Mouse (Mus musculus) MEL (cell line): Measurements from ENCODE around the gene Cnbd2. TPM values are rescaled to one million over a fixed set of nuclear protein-coding genes. Genes with fewer than 3 reads are reported as not detected.

Experiments
- DNase-seq: peaks from one replicate; pipeline ENCODE4 v3.0.0; 2011; ENCODE audit warnings: low read depth, low spot score
- H3K27ac ChIP-seq: 2 replicates; pipeline ENCODE4 v1.5.1; 2012; ENCODE audit warnings: low read depth, mild to moderate bottlenecking, control low read depth, low read length, moderate library complexity; ENCODE audit not compliant: control insufficient read depth
- H3K27me3 ChIP-seq, 2 experiments: fragments of 150-350 bp in 1 of 2; sonication (generic) in 1 of 2; 2 replicates each; pipeline ENCODE4 v1.6.1; 2012; ENCODE audit warnings: low read length in 2 of 2, mild to moderate bottlenecking in 2 of 2, improper control_type of control experiment in 1 of 2, moderate library complexity in 1 of 2; ENCODE audit not compliant: insufficient read depth in 2 of 2, control insufficient read depth in 1 of 2
- H3K36me3 ChIP-seq, 2 experiments: 2 replicates each; pipeline ENCODE4 v1.6.1; 2012 to 2014; ENCODE audit warnings: low read length in 2 of 2, improper control_type of control experiment in 1 of 2, inconsistent platforms in 1 of 2, mild to moderate bottlenecking in 1 of 2; ENCODE audit not compliant: insufficient read depth in 2 of 2, control insufficient read depth in 1 of 2
- H3K4me1 ChIP-seq, 2 experiments: fragments of 150-350 bp in 1 of 2; sonication (generic) in 1 of 2; 2 replicates each; pipeline ENCODE4 v1.6.1; 2012; ENCODE audit warnings: low read length in 2 of 2, improper control_type of control experiment in 1 of 2, mild to moderate bottlenecking in 1 of 2; ENCODE audit not compliant: insufficient read depth in 2 of 2, control insufficient read depth in 1 of 2
- H3K4me3 ChIP-seq, 2 experiments: fragments of 150-350 bp in 1 of 2; sonication (generic) in 1 of 2; 2 replicates each; pipeline ENCODE4 v1.5.1; 2012; ENCODE audit warnings: low read depth in 2 of 2, low read length in 2 of 2, mild to moderate bottlenecking in 2 of 2, moderate library complexity in 2 of 2, control low read depth in 1 of 2, improper control_type of control experiment in 1 of 2; ENCODE audit not compliant: control insufficient read depth in 1 of 2, insufficient read depth in 1 of 2
- H3K79me2 ChIP-seq: 2 replicates; pipeline ENCODE4 v1.6.1; 2012; ENCODE audit warnings: mild to moderate bottlenecking, low read length, moderate library complexity; ENCODE audit not compliant: control insufficient read depth, poor library complexity, insufficient read depth
- H3K9ac ChIP-seq: 2 replicates; pipeline ENCODE4 v1.6.1; 2012; ENCODE audit warnings: low read depth, mild to moderate bottlenecking, control low read depth, low read length, moderate library complexity; ENCODE audit not compliant: control insufficient read depth, poor library complexity, severe bottlenecking
- H3K9me3 ChIP-seq: fragments of 150-350 bp; sonication (generic); replicated peaks from 2 replicates; pipeline ENCODE4 v1.6.1; 2012; ENCODE audit warnings: mild to moderate bottlenecking, low read length, improper control_type of control experiment, moderate library complexity; ENCODE audit not compliant: insufficient read depth
- BHLHE40 ChIP-seq: IDR thresholded peaks from 2 replicates; pipeline ENCODE4 v1.6.1; 2012; ENCODE audit warnings: low read depth, mild to moderate bottlenecking, inconsistent platforms, low read length, improper control_type of control experiment, borderline replicate concordance
- CHD2 ChIP-seq: IDR thresholded peaks from 2 replicates; pipeline ENCODE4 v1.6.1; 2011; ENCODE audit warnings: low read length, improper control_type of control experiment
- CTCF ChIP-seq, 3 experiments: IDR thresholded peaks in 2 of 3; conservative IDR thresholded peaks in 1 of 3; 2 replicates each; pipeline ENCODE4 v1.5.1; 2011 to 2012; ENCODE audit warnings: low read length in 3 of 3, low read depth in 2 of 3, mild to moderate bottlenecking in 2 of 3, improper control_type of control experiment in 1 of 3, inconsistent platforms in 1 of 3, mixed read lengths in 1 of 3, moderate library complexity in 1 of 3; ENCODE audit not compliant: control insufficient read depth in 1 of 3, insufficient read depth in 1 of 3, poor library complexity in 1 of 3, severe bottlenecking in 1 of 3
- E2F4 ChIP-seq: IDR thresholded peaks from 2 replicates; pipeline ENCODE4 v1.6.1; 2011; ENCODE audit warnings: low read depth, low read length, improper control_type of control experiment, borderline replicate concordance
- ELF1 ChIP-seq: IDR thresholded peaks from 2 replicates; pipeline ENCODE4 v1.6.1; 2014; ENCODE audit warnings: low read depth, mild to moderate bottlenecking, inconsistent platforms, low read length, improper control_type of control experiment, moderate library complexity
- HCFC1 ChIP-seq: IDR thresholded peaks from 2 replicates; pipeline ENCODE4 v1.6.1; 2012; ENCODE audit warnings: low read depth, mild to moderate bottlenecking, inconsistent platforms, low read length, improper control_type of control experiment, moderate library complexity
- JUND ChIP-seq: IDR thresholded peaks from 2 replicates; pipeline ENCODE4 v1.6.1; 2011; ENCODE audit warnings: low read depth, mild to moderate bottlenecking, improper control_type of control experiment, low read length
- MAX ChIP-seq: IDR thresholded peaks from 2 replicates; pipeline ENCODE4 v1.6.1; 2011; ENCODE audit warnings: low read length, improper control_type of control experiment
- MAZ ChIP-seq: IDR thresholded peaks from 2 replicates; pipeline ENCODE4 v1.6.1; 2012; ENCODE audit warnings: low read depth, mild to moderate bottlenecking, inconsistent platforms, low read length, improper control_type of control experiment
- MEF2A ChIP-seq: IDR thresholded peaks from 2 replicates; pipeline ENCODE4 v1.6.1; 2014; ENCODE audit warnings: low read depth, mild to moderate bottlenecking, inconsistent platforms, low read length, improper control_type of control experiment; ENCODE audit not compliant: poor library complexity, insufficient replicate concordance, severe bottlenecking; ENCODE audit errors: extremely low read depth
- MXI1 ChIP-seq: IDR thresholded peaks from 2 replicates; pipeline ENCODE4 v1.6.1; 2011; ENCODE audit warnings: mild to moderate bottlenecking, low read depth, low read length, improper control_type of control experiment
- MYC ChIP-seq: IDR thresholded peaks from 2 replicates; pipeline ENCODE4 v1.6.1; 2011; ENCODE audit warnings: low read depth, mild to moderate bottlenecking, low read length, improper control_type of control experiment, moderate library complexity
- POLR2A ChIP-seq, 2 experiments: IDR thresholded peaks; 2 replicates each; pipeline ENCODE4 v1.6.1; 2011 to 2012; ENCODE audit warnings: low read length in 2 of 2, mild to moderate bottlenecking in 2 of 2, control low read depth in 1 of 2, improper control_type of control experiment in 1 of 2, low read depth in 1 of 2, moderate library complexity in 1 of 2; ENCODE audit not compliant: control insufficient read depth in 1 of 2, insufficient read depth in 1 of 2, poor library complexity in 1 of 2
- POLR2AphosphoS2 ChIP-seq: IDR thresholded peaks from 2 replicates; pipeline ENCODE4 v1.6.1; 2011; ENCODE audit warnings: low read length, improper control_type of control experiment
- POLR2AphosphoS5 ChIP-seq: IDR thresholded peaks from 2 replicates; pipeline ENCODE4 v1.6.1; 2012; ENCODE audit warnings: low read depth, borderline replicate concordance, mild to moderate bottlenecking, inconsistent platforms, low read length, moderate library complexity, mixed read lengths
- RAD21 ChIP-seq: IDR thresholded peaks from 2 replicates; pipeline ENCODE4 v1.6.1; 2011; ENCODE audit warnings: mild to moderate bottlenecking, low read depth, low read length, improper control_type of control experiment
- RCOR1 ChIP-seq: IDR thresholded peaks from 2 replicates; pipeline ENCODE4 v1.6.1; 2012; ENCODE audit warnings: low read depth, mild to moderate bottlenecking, inconsistent platforms, low read length, improper control_type of control experiment
- SIN3A ChIP-seq: IDR thresholded peaks from 2 replicates; pipeline ENCODE4 v1.6.1; 2012; ENCODE audit warnings: low read length, improper control_type of control experiment, inconsistent platforms
- SMC3 ChIP-seq: IDR thresholded peaks from 2 replicates; pipeline ENCODE4 v1.6.1; 2011; ENCODE audit warnings: low read depth, low read length, improper control_type of control experiment
- TBP ChIP-seq: IDR thresholded peaks from 2 replicates; pipeline ENCODE4 v1.8.0; 2011; ENCODE audit warnings: low read depth, low read length, improper control_type of control experiment
- TCF12 ChIP-seq: IDR thresholded peaks from 2 replicates; pipeline ENCODE4 v1.6.1; 2014; ENCODE audit warnings: low read depth, mild to moderate bottlenecking, inconsistent platforms, low read length, improper control_type of control experiment, moderate library complexity
- UBTF ChIP-seq: IDR thresholded peaks from 2 replicates; pipeline ENCODE4 v1.6.1; 2012; ENCODE audit warnings: low read depth, mild to moderate bottlenecking, inconsistent platforms, low read length, improper control_type of control experiment, moderate library complexity, borderline replicate concordance; ENCODE audit not compliant: insufficient read depth
- USF1 ChIP-seq: IDR thresholded peaks from 2 replicates; pipeline ENCODE4 v1.6.1; 2014; ENCODE audit warnings: low read depth, mild to moderate bottlenecking, inconsistent platforms, low read length, improper control_type of control experiment, moderate library complexity
- USF2 ChIP-seq, 2 experiments: IDR thresholded peaks; 2 replicates each; pipeline ENCODE4 v1.6.1; 2011 to 2012; ENCODE audit warnings: improper control_type of control experiment in 2 of 2, low read length in 2 of 2, borderline replicate concordance in 1 of 2, inconsistent platforms in 1 of 2, low read depth in 1 of 2, mild to moderate bottlenecking in 1 of 2; ENCODE audit not compliant: insufficient read depth in 1 of 2
- ZC3H11A ChIP-seq: IDR thresholded peaks from 2 replicates; pipeline ENCODE4 v1.6.1; 2012; ENCODE audit warnings: low read depth, mild to moderate bottlenecking, inconsistent platforms, low read length, improper control_type of control experiment
- ZKSCAN1 ChIP-seq: IDR thresholded peaks from 2 replicates; pipeline ENCODE4 v1.6.1; 2012; ENCODE audit warnings: low read depth, mild to moderate bottlenecking, inconsistent platforms, low read length, improper control_type of control experiment, moderate library complexity
- ZMIZ1 ChIP-seq: IDR thresholded peaks from 2 replicates; pipeline ENCODE4 v1.6.1; 2012; ENCODE audit warnings: low read depth, mild to moderate bottlenecking, inconsistent platforms, low read length, improper control_type of control experiment, moderate library complexity
- ZNF384 ChIP-seq: IDR thresholded peaks from 2 replicates; pipeline ENCODE4 v1.6.1; 2012; ENCODE audit warnings: low read depth, mild to moderate bottlenecking, inconsistent platforms, low read length, improper control_type of control experiment
- polyA plus RNA-seq, 2 experiments: library from polyadenylated mRNA; stranded (reverse) in 1 of 2; unstranded in 1 of 2; fragments of >175 nt in 1 of 2; fragments of >200 nt in 1 of 2; gene quantifications; 2 replicates each; pipeline versions ENCODE4 v1.2.1 to v1.2.4; 2012; ENCODE audit warnings: low replicate concordance in 2 of 2, low read depth in 1 of 2; ENCODE audit not compliant: insufficient read length in 2 of 2, insufficient read depth in 1 of 2, missing spikeins in 1 of 2
- total RNA-seq: library from RNA; depleted of rRNA; stranded (reverse); fragments of 300-350 nt; gene quantifications from 2 replicates; pipeline ENCODE4 v1.2.3, GENCODE M21; 2012

Cnbd2 gene
- total and polyA plus RNA-seq, 3 experiments = 1.8 to 4.8 TPM; not detected in 1

DNA sequence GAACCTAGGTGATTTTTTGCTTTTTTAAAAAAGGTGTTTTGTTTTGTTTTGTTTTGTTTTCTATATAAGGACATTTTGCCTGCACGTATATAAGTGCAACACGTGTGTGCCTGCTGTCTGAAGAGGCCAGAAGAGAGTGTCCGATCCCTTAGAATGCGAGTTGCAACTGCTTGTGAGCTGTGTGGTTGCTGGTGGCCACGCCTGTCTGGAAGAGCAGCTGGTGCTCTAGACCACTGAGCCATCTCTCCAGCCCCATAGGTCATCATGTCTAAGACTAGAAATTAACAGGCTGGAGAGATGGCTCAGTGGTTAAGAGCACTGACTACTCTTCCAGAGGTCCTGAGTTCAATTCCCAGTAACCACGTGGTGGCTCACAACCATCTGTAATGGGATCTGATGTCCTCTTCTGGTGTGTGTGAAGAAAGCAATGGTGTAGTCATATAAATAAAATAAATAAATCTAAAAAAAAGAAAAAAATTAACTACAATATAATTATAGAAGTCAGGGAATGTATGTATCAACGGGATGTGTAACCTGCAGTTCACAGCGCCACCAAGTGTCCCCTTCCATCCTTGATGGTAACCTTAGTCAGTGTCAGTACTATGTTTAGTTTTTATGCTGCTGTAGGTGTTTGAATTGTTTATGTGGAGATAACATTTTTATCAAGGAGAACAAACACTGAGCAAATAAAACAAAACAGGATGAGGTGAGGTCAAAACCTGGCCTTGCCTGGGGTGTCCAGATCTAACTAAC is 40.5 kb downstream of the Cnbd2 start:
- Histone ChIP-seq H3K9me3 (no peaks in the 10 kb centered on the region), H3K27me3 (no peaks in the 10 kb centered on the region)
- TF ChIP-seq POLR2AphosphoS5 = no peak
- TF ChIP-seq MEF2A = no peak
- peak; percentile 32; the same call in 1 of the 2 replicates for TF ChIP-seq SIN3A
- TF ChIP-seq MAX = no peak
- TF ChIP-seq ZKSCAN1 = no peak
- TF ChIP-seq MYC = 0 out of 2 replicates have a peak, but pooled peaks have one; percentile 40
- no peak for TF ChIP-seq ZMIZ1
- peak; percentile 73 for TF ChIP-seq SMC3
- TF ChIP-seq CHD2 = no peak
- no peak for TF ChIP-seq BHLHE40
- TF ChIP-seq USF2 (IDR thresholded peaks at IDR 0.05; ENCODE audit: borderline replicate concordance in 1 of 2, insufficient read depth in 1 of 2, low read depth in 1 of 2, low read length in 2 of 2) = no peak
- peak; percentile 42; the same call in 1 of the 2 replicates for TF ChIP-seq ZNF384
- peak; percentile 69 for TF ChIP-seq MXI1
- TF ChIP-seq USF1 = no peak
- TF ChIP-seq MAZ = no peak
- peak; percentile 95 for TF ChIP-seq TBP
- TF ChIP-seq POLR2AphosphoS2 = no peak
- TF ChIP-seq ELF1 = no peak
- no peak for TF ChIP-seq POLR2A (IDR thresholded peaks at IDR 0.05; ENCODE audit: control insufficient read depth in 1 of 2, insufficient read depth in 1 of 2, low read depth in 1 of 2, low read length in 2 of 2, poor library complexity in 1 of 2)
- TF ChIP-seq E2F4 = no peak
- no peak for TF ChIP-seq RCOR1
- no peak for TF ChIP-seq UBTF
- TF ChIP-seq JUND = no peak
- TF ChIP-seq ZC3H11A = peak; percentile 76
- peak; percentile 51 to 82 (median 64) for TF ChIP-seq CTCF (IDR thresholded peaks at IDR 0.05 in 2 of 3, conservative IDR thresholded peaks at IDR 0.05 in 1 of 3; ENCODE audit: control insufficient read depth in 1 of 3, insufficient read depth in 1 of 3, low read depth in 2 of 3, low read length in 3 of 3, poor library complexity in 1 of 3, severe bottlenecking in 1 of 3)
- TF ChIP-seq RAD21 = peak; percentile 86
- TF ChIP-seq TCF12 = no peak
- TF ChIP-seq HCFC1 = no peak
- TF ChIP-seq, all 39 proteins: peak for 9
- Histone ChIP-seq H3K36me3 (peaks cover 0 to 2% of the 10 kb centered on the region in 2 experiments; a peak in 1 of 4 replicates), H3K27ac (peak overlapping the region; percentile 19), H3K9ac (peak overlapping the region; percentile 29; the same call in 1 of the 2 replicates), H3K4me1 (peaks cover 0 to 16% of the 10 kb centered on the region in 2 experiments; a peak in 3 of 4 replicates), H3K79me2 (no peaks in the 10 kb centered on the region), H3K4me3 (peak overlapping the region; percentile 9 to 41; a peak in 2 of 4 replicates)
- DNase-seq = peak; percentile 69
